Mouse (Mus musculus): ENCODE results near the gene Reps1. TPM values are rescaled to one million over a fixed set of nuclear protein-coding genes. Genes with fewer than 3 reads are reported as not detected.

Gene Reps1
- 47.9 and 49.1 TPM in 2 replicates for total RNA-seq (2017)

DNA sequence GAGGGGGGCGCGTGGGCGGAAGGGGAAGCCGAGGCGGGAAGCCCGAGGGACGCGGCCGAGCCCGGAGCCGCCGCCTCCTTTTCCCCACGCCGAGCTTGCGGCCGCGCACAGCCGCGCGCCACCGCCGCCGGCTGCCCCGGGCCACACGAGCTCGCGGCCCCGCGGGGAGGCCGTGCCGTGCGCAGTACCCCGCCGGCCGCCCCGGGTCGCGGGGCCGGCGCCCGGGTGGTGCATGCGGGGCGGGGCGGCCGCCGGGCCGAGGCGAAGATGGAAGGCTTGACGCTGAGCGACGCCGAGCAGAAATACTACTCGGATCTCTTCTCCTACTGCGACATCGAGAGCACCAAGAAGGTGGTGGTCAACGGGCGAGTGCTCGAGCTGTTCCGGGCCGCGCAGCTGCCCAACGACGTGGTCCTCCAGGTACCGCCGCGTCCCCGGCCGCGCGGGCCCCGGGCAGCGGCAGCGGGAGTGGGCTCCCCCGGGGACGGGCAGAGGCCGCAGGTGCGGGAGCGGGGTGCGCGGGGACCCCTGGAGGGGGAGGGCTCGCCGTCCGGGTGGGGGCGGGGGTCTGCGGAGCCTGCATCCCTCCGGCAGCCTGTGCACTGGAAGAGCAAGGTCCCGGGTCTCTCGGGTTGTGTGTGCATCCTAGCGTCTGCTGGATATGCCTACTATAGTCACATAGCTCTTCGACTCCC lies at the start of gene Reps1:
Gene Reps1, plus strand, starts transcription at position 166 of the 695 bp plus-strand sequence.
- ATAC-seq (ENCODE audit: extremely low read depth, insufficient number of reproducible peaks, low FRiP score, poor library complexity, severe bottlenecking): no peak

DNA sequence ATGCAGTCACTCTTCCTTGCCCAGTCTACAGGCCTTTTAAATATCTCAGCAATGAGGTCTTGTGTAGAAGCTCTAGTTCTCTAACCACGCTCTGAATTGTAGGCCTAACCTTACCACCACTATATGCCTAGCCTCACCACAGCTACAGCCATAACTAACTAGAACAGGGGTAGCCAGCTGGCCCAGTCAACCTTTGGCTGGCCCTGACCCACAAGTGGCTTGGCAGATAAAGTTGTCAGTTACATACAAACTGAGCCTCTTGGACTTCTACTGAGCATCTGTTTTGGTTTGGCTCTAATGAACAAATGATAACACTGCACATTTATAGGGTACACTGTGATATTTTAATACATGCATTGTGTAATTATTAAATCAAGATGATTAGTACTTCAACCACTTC lies 48.9 kb upstream of the Reps1 start:
- ATAC-seq (ENCODE audit: extremely low read depth, insufficient number of reproducible peaks, low FRiP score, poor library complexity, severe bottlenecking): no peak

DNA sequence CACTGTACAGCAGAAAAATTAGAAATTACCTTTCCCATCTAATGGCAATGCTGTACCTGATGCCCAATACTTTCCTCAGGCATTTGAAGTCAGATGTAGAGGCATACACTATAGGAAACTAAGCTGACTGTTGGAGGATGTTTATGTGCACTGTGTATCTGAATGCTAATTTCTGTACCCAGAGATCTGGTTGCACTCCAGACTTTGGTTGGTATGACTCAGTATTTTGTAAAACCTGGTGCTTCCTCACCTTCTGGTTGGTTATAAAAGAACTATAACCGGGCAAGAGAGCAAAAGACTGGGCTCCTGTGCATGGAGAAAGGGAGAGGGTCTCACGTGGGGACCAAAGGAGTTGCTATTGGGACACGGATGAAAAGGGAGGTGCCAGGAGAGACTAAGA lies 48.4 kb upstream of the Reps1 start:
- ATAC-seq (ENCODE audit: extremely low read depth, insufficient number of reproducible peaks, low FRiP score, poor library complexity, severe bottlenecking): no peak

DNA sequence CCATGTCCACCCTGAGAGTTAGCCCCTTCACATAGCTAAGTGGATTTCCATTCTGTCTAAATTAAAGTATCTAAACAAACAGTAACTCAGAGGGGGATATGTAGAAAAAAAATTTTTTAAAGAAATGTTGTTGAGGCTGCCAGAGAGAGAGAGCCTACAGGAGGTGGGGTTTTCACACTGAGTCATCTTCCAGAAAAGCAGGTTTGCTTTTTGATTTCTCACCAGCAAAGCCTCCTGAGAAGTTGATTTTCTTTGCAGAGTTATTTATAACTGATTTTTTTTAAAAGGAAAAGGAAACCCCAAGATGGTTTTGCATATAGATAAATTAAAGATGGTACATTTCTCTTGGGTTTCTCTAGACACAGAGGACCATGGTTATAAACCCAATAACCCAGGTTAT lies 47.5 kb upstream of the Reps1 start:
- no peak for ATAC-seq (ENCODE audit: extremely low read depth, insufficient number of reproducible peaks, low FRiP score, poor library complexity, severe bottlenecking)

DNA sequence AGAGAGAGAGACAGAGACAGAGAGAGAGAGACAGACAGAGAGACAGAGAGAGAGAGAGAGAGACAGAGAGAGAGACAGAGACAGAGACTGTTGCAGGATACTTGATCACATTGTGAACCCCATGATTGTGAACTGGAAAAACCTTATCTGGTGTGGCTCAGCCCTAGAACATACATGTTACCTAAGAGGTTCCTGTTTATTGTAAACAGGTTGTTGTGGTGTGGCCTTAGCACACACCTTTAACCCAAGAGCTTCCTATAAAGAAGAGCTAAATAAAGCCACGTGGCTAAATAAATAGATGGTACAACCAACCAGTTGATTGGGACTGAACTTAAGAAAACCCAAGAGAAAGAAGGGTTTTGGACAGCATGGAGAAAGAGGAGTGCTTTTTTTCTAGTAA lies 45.9 kb upstream of the Reps1 start:
- ATAC-seq (ENCODE audit: extremely low read depth, insufficient number of reproducible peaks, low FRiP score, poor library complexity, severe bottlenecking): 0 out of 2 replicates have a peak, but pooled peaks have one; percentile 26

DNA sequence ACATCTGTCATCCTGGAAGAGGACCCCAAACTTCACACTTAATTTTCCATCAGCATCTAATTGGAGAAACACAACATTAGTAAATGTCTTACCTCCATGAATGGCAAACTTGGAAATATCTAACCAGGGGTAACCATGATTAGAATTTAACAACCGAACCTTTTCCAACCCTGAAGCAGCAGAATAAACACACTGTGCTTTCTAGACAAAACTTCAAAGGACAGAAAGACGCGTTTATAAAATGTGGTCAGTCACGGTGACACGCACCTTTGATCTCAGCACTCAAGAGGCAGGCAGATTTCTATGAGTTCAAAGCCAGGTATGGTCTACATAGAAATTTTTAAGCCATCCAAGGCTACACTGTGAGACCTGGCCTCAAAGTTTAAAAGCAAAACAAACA lies 43.9 kb upstream of the Reps1 start:
- ATAC-seq (ENCODE audit: extremely low read depth, insufficient number of reproducible peaks, low FRiP score, poor library complexity, severe bottlenecking): no peak

DNA sequence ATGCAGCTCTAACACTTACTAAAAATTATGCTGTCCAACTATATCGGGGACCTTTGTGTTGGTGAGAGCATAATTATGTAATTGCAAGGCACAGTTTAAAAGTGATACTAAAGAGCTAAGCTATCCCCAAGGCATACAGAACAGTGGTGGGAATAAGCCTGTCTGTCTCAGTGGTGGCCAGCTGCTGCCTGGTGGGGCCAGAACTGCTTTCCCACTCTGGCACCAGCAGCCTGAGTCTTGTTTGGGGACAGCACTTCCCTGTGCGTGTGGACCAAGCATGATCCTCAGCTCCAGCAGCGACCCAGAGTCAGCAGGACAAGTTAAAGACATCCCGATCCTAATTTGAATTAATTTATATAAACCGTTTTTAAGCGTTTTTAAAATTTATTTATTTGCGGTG lies 35.2 kb upstream of the Reps1 start:
- ATAC-seq (ENCODE audit: extremely low read depth, insufficient number of reproducible peaks, low FRiP score, poor library complexity, severe bottlenecking): no peak

DNA sequence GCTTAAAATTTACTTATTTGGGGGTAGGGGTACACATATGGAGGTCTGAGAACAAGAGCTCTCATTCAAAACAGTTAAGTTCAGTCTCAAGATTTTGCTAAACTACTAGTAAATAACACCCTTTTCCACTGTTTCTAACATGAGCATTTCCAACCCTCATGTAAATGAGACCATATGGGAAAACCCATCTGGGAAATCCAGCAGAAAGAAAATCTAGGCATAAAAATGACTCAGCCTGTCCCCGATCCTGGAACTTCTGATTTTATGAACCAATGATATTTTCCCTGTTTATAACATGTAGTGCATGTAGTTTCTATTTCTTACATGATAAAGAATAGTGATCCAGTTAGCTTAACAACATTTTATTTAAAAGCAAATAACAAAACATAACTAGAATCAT lies 34.8 kb upstream of the Reps1 start:
- ATAC-seq (ENCODE audit: extremely low read depth, insufficient number of reproducible peaks, low FRiP score, poor library complexity, severe bottlenecking): no peak

DNA sequence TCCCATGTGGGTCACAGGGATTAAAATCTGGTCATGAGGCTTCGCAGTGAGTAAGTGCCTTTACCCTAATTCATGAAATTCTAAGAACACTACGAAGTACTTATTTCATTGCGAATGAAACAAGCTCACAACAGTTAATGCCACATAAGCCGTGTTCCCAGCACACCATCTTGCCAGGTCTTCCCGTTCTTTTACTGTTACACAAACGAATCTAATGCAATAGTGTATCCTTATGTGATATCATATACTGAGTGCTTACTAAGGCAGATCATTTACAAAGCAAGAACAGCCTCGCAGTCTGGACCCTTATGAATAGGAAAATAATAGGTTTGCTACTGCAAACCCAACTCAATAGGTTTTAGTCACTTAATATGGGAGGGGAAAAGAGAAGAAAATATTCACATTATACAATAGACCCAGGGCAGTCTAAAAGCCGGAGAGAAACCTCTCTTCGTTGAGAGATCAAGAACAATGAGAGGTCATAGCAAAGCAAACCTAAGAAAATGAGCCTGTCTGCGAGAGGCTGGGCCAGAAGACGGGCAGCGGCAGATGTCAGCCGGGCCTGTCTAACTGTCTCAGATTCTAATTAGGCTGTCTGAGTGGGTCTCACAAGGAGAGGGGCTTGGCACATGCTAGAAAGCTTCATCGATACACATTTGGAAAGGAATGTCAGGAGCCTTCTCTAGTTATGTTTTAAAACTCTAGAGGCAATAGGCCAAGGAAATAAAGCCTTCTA lies 33.9 kb upstream of the Reps1 start:
- ATAC-seq (ENCODE audit: extremely low read depth, insufficient number of reproducible peaks, low FRiP score, poor library complexity, severe bottlenecking): no peak

DNA sequence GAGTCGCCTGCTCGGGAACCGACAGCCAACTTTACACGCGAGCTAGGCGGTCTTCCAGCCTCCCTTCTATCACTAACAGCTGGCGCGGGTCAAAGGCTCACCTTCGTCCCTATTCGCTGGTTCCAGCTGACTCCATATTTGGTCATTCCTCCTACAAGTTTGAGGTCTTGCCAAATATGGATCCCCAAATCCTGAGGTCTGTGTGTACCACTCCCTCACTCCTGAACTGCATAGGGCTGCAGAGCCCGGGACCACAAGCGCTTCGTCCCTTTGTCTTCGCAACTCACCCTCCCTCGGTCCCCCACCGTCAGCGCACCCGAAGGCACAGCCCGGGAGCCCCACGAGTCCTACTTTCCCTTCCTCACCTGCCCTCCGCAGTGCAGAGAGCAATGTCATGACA lies 33.3 kb upstream of the Reps1 start:
- peak; percentile 54 for ATAC-seq (ENCODE audit: extremely low read depth, insufficient number of reproducible peaks, low FRiP score, poor library complexity, severe bottlenecking)

DNA sequence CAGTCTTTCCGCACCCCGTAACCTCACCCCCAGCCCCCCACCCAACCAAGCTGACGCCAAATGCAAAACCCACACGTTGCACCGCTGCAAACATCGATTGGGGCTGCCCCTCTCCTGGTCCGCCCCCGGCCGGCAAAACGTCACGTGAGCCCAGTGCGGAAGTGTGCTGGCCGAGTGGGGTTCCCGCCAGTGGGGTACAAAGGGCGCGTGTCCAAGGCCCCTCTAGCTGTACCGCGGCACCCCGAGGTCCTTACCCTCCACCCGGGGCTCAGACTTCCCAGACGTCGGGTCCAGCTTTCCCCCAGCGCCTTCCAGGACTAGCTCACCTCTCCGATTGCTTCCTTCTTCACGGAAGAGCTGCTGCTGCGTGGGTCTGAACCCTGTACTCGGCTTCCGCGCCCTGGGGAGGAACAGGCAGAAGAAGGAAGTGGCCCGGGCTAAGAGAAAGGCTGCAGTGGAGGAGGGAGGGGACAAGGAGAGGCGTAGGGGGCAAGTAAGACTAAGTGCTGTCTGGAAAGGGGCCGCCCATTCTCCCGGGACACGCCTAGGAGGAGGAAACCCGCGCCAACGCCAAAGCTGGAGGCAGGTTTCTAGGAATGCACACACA lies 32.8 kb upstream of the Reps1 start, which contains the start of gene Abracl:
Gene Abracl, minus strand, starts transcription at position 548 of the 607 bp plus-strand sequence.
- ATAC-seq (ENCODE audit: extremely low read depth, insufficient number of reproducible peaks, low FRiP score, poor library complexity, severe bottlenecking): peak; percentile 92

DNA sequence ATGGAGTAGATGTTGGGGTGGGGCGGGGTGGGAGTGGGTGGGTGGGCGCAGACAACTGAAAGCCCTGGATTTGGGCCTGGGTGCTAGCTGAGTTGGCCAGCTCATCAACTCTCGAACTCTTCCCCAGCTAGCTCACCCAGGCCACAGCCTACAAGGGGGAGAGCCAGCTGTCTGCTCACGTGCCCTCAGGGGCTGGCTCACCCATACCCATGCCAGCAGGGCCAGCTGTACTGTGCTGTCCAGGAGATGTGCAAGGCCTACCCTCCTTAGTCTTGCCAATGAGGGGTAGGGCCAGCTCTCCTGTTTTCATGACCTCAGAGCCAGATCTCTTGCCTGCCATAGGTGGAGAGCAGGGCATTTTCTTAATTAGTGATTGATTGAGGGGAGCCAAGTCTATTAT lies 21.3 kb upstream of the Reps1 start:
- ATAC-seq (ENCODE audit: extremely low read depth, insufficient number of reproducible peaks, low FRiP score, poor library complexity, severe bottlenecking): no peak

DNA sequence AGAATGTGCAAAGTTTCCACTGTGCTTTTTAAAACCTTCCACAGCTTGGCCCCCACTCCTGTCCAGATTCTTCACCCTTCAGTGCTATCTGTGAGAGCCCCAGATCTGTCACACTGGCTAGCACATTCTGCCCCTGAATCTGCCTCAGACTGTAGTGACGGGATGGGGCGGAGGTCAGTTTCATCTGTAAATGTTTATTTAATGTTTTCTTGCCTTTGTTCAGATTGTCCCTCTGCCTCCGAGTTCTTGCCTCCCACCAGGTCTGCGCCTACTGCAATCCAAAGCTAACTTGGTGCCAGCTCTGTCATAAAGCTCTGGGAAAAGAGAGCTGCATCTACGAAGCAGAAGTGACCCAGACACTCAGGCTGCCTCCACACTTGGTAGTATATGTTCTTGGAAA lies 18.8 kb upstream of the Reps1 start:
- ATAC-seq (ENCODE audit: extremely low read depth, insufficient number of reproducible peaks, low FRiP score, poor library complexity, severe bottlenecking): no peak

DNA sequence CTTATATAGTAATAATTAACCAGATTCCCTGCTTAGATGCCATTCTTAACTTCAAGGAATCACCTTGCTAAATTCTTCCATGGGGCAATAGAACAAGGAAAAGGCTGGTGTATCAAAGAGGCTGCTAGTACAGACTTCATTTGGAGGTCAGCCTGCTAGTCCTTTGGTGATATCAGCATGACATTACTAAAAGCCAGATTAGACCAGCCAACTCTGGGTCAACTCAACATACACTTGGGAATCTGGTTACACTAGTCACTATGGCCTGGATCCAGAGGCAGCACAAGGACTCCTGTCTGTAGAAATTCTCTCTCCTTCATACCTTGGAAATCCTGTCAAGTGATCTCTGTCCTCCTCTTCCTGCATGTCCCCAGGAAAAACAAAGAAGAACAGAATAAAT lies 9.3 kb upstream of the Reps1 start:
- no peak for ATAC-seq (ENCODE audit: extremely low read depth, insufficient number of reproducible peaks, low FRiP score, poor library complexity, severe bottlenecking)

DNA sequence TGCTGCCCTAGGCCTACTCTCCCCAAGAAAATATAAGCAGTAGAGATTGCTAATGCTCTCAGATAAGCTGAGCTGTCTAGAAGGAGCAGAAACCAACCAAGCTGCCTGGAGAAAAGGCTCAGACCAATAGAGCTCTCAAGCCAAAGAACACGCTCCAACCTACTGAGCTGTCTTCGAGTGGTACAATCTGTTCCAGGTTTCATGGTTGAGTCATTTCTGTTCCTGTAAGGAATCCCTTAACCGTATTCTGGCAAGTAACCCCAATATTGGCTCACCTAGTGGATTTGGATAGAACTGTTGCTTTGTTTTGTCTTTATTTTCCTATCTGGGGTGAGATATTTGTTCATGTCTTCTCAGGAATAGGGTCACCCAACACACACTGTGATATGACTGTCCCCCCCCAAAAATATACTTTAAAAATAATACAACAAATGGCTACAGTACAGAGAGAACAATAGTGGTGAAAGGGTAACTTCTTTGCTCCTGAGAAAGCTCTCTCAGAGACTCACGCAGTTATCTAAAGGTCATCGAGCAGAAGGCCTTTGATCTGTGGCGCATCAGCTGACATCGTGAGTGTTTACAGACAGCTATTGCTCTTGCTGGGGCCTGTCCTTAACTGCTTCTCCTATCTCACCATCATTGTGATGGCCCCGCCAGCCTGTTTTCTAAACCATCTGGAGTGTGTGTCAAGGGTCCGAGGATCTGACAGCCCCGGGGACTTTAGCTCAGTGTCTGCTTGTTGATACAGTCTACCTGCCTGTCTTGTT lies 8.1 kb upstream of the Reps1 start:
- ATAC-seq (ENCODE audit: extremely low read depth, insufficient number of reproducible peaks, low FRiP score, poor library complexity, severe bottlenecking): no peak

DNA sequence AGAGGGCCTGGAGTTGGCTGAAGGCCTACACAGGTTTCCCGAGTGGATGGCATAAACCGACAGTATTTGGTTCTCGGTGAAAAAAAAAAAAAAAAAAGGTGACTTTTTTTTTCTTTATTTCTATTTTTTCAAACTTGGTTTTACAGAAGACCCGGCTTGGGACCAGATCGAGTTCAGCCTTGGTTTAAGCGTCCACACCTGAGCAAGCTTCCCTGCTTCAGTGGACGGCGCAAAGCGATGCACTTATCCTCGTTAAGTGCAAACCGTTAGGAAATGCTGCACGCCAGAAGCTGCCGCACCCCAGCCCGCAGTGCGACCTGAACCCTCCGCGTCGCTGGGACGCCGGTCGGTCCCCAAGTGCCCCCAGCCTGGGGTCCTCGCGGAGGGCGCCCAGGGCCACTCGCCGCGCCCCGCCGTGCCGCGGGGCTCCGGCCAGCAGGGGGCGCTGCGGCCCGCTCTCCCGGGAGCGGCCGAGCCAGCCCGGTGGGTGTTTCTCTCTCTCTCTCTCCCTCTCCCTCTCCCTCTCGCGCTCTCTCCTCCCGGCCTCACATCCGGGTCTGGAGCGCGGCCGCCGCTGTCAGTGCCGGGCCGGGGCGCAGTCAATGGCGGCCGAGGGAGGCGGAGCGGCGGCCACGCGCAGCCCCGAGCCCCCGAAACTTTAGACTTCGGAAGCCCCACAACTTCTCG lies 509 bp upstream of the Reps1 start:
- peak; percentile 91 for ATAC-seq (ENCODE audit: extremely low read depth, insufficient number of reproducible peaks, low FRiP score, poor library complexity, severe bottlenecking)

DNA sequence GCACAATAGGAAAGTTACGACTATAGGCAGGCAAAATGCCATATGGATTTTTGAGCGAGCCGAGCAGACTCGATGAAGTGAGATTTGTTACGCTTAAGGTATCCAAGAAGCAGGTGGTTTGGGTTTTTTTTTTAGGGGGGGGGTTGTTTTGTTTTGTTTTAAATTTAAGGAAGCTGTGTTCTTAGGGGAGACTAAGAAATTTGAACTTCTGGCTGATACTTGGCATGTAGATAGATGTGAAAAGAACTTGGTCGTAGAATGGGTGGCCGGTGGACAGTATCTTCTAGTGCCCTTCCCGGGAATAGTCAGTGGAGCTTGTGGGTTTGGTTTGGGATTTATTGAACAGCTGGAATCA lies 707 bp downstream of the Reps1 start:
- ATAC-seq (ENCODE audit: extremely low read depth, insufficient number of reproducible peaks, low FRiP score, poor library complexity, severe bottlenecking): no peak

DNA sequence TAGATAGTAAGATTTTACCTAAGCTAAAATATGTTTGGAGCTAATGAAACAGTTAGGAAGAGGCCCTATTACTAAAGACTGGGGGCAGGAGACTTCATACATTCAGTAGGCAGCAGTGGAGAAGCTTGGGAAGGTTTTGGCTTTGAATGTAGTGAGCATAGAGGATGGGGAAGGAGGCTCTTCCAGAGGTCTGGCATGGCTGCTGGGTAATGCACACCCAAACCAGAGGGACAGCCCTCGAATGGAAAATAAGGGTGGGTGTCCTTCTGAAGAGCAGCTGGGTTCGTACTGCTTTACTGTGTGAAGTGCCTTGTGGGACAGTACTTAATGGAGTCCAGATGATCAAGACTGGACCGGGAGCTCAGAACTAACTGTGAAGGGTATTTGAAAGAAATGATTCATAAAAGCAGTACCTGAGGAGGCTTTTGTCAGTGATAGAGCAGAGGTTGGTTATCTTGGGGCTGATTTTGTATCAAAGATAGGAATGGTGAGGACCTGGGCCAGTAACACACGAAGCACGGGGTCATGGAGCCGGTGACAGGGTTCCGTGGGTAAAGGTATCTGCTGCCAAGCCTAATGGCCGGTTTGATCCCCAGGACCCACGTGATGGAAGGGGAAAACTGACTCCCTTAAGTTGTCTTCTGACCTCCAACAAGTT lies 3.1 kb downstream of the Reps1 start:
- no peak for ATAC-seq (ENCODE audit: extremely low read depth, insufficient number of reproducible peaks, low FRiP score, poor library complexity, severe bottlenecking)

DNA sequence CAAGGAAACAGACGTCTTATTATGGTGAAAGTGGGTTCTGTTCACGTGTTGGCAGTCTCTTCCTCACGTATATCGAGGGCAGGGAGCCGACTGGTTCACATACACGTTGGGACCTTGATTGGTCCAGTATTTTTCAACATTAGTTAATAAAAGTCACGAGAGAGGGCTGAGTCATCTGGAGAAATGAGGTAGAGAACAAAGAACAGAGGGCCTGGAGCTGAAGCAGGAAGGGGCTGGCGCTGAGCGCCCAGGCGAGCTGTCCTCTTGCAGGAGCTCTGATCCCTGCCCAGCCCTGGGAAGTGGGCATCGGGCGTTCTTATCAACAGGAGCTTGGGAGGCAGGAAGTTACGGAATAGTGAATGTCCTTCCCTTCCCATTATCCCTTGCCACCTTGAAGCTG lies 4.1 kb downstream of the Reps1 start:
- no peak for ATAC-seq (ENCODE audit: extremely low read depth, insufficient number of reproducible peaks, low FRiP score, poor library complexity, severe bottlenecking)

All from neutrophil, adult 5-6 weeks (primary cell).